Comparison of ENCODE assay signal across 26 mouse cellular contexts in the genomic region with DNA sequence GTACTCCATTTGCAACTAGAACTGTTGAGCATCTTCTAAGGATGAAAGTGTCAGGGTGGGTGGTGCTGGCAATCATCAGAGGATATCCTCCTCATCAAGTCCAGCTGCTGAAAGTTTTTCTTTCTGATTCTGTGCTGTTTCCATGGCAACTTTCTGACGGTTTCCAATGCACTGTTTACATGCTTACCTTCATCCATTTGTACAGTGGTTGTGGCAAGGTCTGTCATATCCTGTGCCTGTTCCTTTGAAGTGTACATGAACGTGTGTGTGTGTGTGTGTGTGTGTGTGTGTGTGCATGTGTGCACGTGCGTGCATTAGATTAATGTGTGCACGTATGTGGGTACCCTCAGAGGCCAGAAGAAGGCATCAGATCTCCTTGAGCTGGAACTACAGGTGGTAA. TPM values are rescaled to one million over a fixed set of nuclear protein-coding genes. Genes with fewer than 3 reads are reported as not detected.
DNase-seq lines count a peak whose midpoint lies in the region; ATAC-seq lines count a peak whose summit lies in the region.
"Had no signal": no experiment of that assay in that cellular context is flagged by ENCODE, and none has a peak within 500 bp of the region (broad histone marks: within the 10 kb centered on the region; RNA-seq: fewer than 3 reads in every experiment).

No protein-coding gene starts in this region.

- no peak overlapping the region for H3K4me3 ChIP-seq in embryonic facial prominence, embryonic 11.5 days (ENCODE audit: low read depth, low read length)
- H3K4me3 ChIP-seq in embryonic facial prominence, embryonic 10.5 days: no peak overlapping the region
- H3K4me3 ChIP-seq: embryonic facial prominence, embryonic 12.5 days; gastrocnemius, adult 2 months; hindbrain, embryonic 10.5 days; limb, embryonic 13.5 days; liver, embryonic 12.5 days; stomach, embryonic 15.5 days had no signal

- H3K4me2 ChIP-seq in embryonic facial prominence, embryonic 11.5 days (ENCODE audit: low read depth, low read length): no peak overlapping the region
- H3K4me2 ChIP-seq: embryonic facial prominence, embryonic 12.5 days; heart, embryonic 11.5 days; limb, embryonic 13.5 days; liver, embryonic 12.5 days; stomach, embryonic 15.5 days had no signal

- H3K27me3 ChIP-seq in embryonic facial prominence, embryonic 11.5 days (ENCODE audit: control insufficient read depth, insufficient read depth, low read length): no peaks in the 10 kb centered on the region
- H3K27me3 ChIP-seq in embryonic facial prominence, embryonic 10.5 days (replicated peaks; ENCODE audit: low read depth, poor library complexity, severe bottlenecking): no peaks in the 10 kb centered on the region
- H3K27me3 ChIP-seq: CH12.LX; embryonic facial prominence, embryonic 12.5 days; limb, embryonic 13.5 days; liver, embryonic 12.5 days; Patski; stomach, embryonic 15.5 days had no signal

- H3K36me3 ChIP-seq in embryonic facial prominence, embryonic 11.5 days (replicated peaks; ENCODE audit: control insufficient read depth, insufficient read depth, low read depth, low read length): no peaks in the 10 kb centered on the region
- H3K36me3 ChIP-seq in embryonic facial prominence, embryonic 10.5 days (replicated peaks): no peaks in the 10 kb centered on the region
- H3K36me3 ChIP-seq: embryonic facial prominence, embryonic 12.5 days; G1E; hindbrain, embryonic 10.5 days; limb, embryonic 13.5 days; liver, embryonic 12.5 days; stomach, embryonic 15.5 days had no signal

- no peak for ATAC-seq in embryonic facial prominence, embryonic 11.5 days (replicated peaks; ENCODE audit: insufficient number of reproducible peaks, low FRiP score, low TSS enrichment, low read depth)
- ATAC-seq: liver, embryonic 12.5 days; Patski had no signal

- WGBS in embryonic facial prominence, embryonic 11.5 days: 71% methylated on average over 5 of the region's 5 CpGs
- WGBS in embryonic facial prominence, embryonic 10.5 days: 85% methylated on average over 5 of the region's 5 CpGs

- no peak overlapping the region for H3K27ac ChIP-seq in embryonic facial prominence, embryonic 11.5 days (replicated peaks; ENCODE audit: low read depth, low read length)
- H3K27ac ChIP-seq in embryonic facial prominence, embryonic 10.5 days (replicated peaks): no peak overlapping the region
- H3K27ac ChIP-seq: embryonic facial prominence, embryonic 12.5 days; gastrocnemius, adult 2 months; hindbrain, embryonic 10.5 days; kidney, postnatal 0 days; limb, embryonic 13.5 days; liver, embryonic 12.5 days; stomach, embryonic 15.5 days had no signal

- intact Hi-C loops in left cerebral cortex, postnatal 14 days (cut with DNase I): no loop called here
- intact Hi-C loops in left cerebral cortex, postnatal 4 days (cut with DNase I): no loop called here

- H3K9me3 ChIP-seq in embryonic facial prominence, embryonic 11.5 days (replicated peaks; ENCODE audit: control insufficient read depth, low read length): no peaks in the 10 kb centered on the region
- no peaks in the 10 kb centered on the region for H3K9me3 ChIP-seq in embryonic facial prominence, embryonic 10.5 days
- H3K9me3 ChIP-seq: embryonic facial prominence, embryonic 12.5 days; G1E; hindbrain, embryonic 10.5 days; limb, embryonic 13.5 days; liver, embryonic 12.5 days; stomach, embryonic 15.5 days had no signal

- no peak overlapping the region for H3K9ac ChIP-seq in embryonic facial prominence, embryonic 11.5 days (replicated peaks; ENCODE audit: low read length)
- H3K9ac ChIP-seq: embryonic facial prominence, embryonic 12.5 days; limb, embryonic 13.5 days; liver, embryonic 12.5 days; stomach, embryonic 15.5 days had no signal

- H3K4me1 ChIP-seq in embryonic facial prominence, embryonic 11.5 days (ENCODE audit: control insufficient read depth, insufficient read depth, low read length): no peaks in the 10 kb centered on the region
- H3K4me1 ChIP-seq in embryonic facial prominence, embryonic 10.5 days: no peaks in the 10 kb centered on the region
- H3K4me1 ChIP-seq: hindbrain, embryonic 10.5 days; liver, embryonic 12.5 days had no signal

- peak; percentile 29 for DNase-seq in embryonic facial prominence, embryonic 11.5 days (ENCODE audit: low spot score)
- DNase-seq in embryonic facial prominence, embryonic 10.5 days (ENCODE audit: low spot score): no peak
- DNase-seq in left cerebral cortex, postnatal 14 days (ENCODE audit: low spot score in 2 of 2): peak; percentile 6 to 11
- no peak for DNase-seq in left cerebral cortex, postnatal 4 days
- peak; percentile 2 for DNase-seq in thymus, postnatal 0 days (ENCODE audit: low spot score)
- DNase-seq in thymus, adult 18-20 months: no peak
- peak; percentile 19 for DNase-seq in naive thymus-derived CD4-positive, alpha-beta T cell, adult 2 months (ENCODE audit: low read depth)
- no peak for DNase-seq in cerebellum, adult 11-12 months
- DNase-seq: adrenal gland, postnatal 10 days; cerebellum, adult 9-10 months; gastrocnemius, adult 2 months; kidney, adult 2 months; lung, adult 18-20 months; lung, postnatal 14 days; thymus, postnatal 4 days had no signal

RNA-seq across cellular contexts. Expression of a gene that starts 34.9 kb away (rescaled TPM):
- 1.00 and 1.8 TPM in 2 replicates for polyA plus RNA-seq in embryonic facial prominence, embryonic 11.5 days (2014; fragmentation: Nextera tagmentation; extraction: Ambion mirVana)
- polyA plus RNA-seq in embryonic facial prominence, embryonic 10.5 days (2016; fragmentation: Nextera tagmentation; extraction: Ambion mirVana): 0.45 and 0.62 TPM in 2 replicates
- total RNA-seq in left cerebral cortex, postnatal 14 days (2021): 1 to 10 TPM; 2.5 to 3.5 TPM
- total RNA-seq in left cerebral cortex, postnatal 4 days (2021): 1 to 10 TPM; 1.2 to 1.4 TPM
- polyA plus RNA-seq in thymus, postnatal 0 days (2015; fragmentation: Nextera tagmentation; extraction: Ambion mirVana): 6.5 and 7.5 TPM in 2 replicates
- total RNA-seq: CH12.LX; monocyte, adult 5-6 weeks had no signal
- polyA plus RNA-seq: G1E had no signal

Comparison
In these comparisons a context has a peak if more than half of its experiments do, and no peak if none do; other contexts are left out.
1. DNase-seq: peak in embryonic facial prominence, embryonic 11.5 days (single experiment), left cerebral cortex, postnatal 14 days (2 of 2), thymus, postnatal 0 days (single experiment) and naive thymus-derived CD4-positive, alpha-beta T cell, adult 2 months (single experiment); none in embryonic facial prominence, embryonic 10.5 days (single experiment), left cerebral cortex, postnatal 4 days (single experiment), thymus, adult 18-20 months (0 of 2) and cerebellum, adult 11-12 months (single experiment).